Mouse (Mus musculus): Measurements from ENCODE around the gene Tex11. TPM values are rescaled to one million over a fixed set of nuclear protein-coding genes. Genes with fewer than 3 reads are reported as not detected.

The Tex11 gene
- polyA plus RNA-seq, 1 experiment = not detected

DNA sequence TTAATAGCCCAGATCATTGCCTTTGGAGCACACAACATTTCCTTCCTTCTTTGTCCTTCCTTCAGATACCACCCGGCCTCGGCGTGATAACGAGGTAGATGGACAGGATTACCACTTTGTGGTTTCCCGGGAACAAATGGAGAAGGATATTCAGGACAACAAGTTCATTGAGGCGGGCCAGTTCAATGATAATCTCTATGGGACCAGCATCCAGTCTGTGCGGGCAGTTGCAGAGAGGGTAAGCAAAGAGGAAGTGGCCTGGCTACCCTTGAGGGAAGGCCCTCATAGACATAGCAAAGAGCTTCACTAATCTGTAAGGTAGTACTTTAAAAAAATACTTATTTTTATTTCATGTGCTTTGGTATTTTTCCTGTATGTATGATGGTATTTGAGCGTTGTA, 245.3 kb downstream of the Tex11 start:
- TF ChIP-seq POLR2A (IDR thresholded peaks at IDR 0.05; ENCODE audit: borderline replicate concordance, extremely low read depth, insufficient read depth, insufficient read length, poor library complexity, severe bottlenecking) = no peak
- TF ChIP-seq CTCF (IDR thresholded peaks at IDR 0.05; ENCODE audit: borderline replicate concordance, extremely low read depth, insufficient read depth, insufficient read length) = no peak
- no peak for DNase-seq (ENCODE audit: low read depth)

DNA sequence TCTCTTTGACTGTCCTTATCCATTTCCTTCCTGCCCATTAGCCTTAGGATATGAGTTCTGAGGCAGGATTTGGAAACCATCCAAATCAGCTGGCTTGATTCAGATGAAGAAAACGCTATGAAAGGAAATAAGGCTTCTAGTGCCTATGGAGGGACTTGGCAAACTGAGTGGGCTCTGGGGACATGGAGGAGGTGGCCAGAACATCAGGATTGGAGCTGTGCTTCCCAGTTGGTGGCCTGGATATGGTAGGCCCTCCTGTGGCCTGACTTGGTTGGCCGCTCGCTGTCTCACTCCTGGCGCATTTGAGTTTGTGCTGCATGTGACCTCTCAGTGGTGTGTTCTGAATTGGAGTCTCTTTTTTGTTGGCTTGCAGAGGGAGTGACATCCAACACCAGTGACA, 248.3 kb downstream of the Tex11 start:
- peak; percentile 25 for DNase-seq (ENCODE audit: low read depth)
- no peak for TF ChIP-seq POLR2A (IDR thresholded peaks at IDR 0.05; ENCODE audit: borderline replicate concordance, extremely low read depth, insufficient read depth, insufficient read length, poor library complexity, severe bottlenecking)
- no peak for TF ChIP-seq CTCF (IDR thresholded peaks at IDR 0.05; ENCODE audit: borderline replicate concordance, extremely low read depth, insufficient read depth, insufficient read length)

DNA sequence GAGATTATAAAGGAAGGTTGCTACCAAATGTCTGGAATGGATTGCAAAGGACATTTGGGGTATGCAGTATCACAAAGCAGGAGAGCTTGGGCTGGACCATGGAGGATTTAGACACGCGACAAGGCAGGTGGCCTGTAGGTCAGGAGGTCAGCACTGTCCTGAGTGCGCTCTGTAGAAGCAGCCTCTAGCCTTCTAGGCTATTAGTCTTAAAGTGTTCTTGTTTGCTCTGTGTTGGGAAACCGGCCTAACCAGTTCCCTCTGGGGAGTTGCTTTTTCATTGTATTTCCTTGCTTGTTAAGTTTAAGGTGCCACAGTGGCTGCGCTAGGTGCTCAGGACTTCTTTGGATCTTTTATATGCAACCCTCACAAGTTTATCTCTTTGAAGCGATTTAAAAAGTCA, 257.4 kb downstream of the Tex11 start:
- TF ChIP-seq POLR2A (IDR thresholded peaks at IDR 0.05; ENCODE audit: borderline replicate concordance, extremely low read depth, insufficient read depth, insufficient read length, poor library complexity, severe bottlenecking) = no peak
- no peak for TF ChIP-seq CTCF (IDR thresholded peaks at IDR 0.05; ENCODE audit: borderline replicate concordance, extremely low read depth, insufficient read depth, insufficient read length)

DNA sequence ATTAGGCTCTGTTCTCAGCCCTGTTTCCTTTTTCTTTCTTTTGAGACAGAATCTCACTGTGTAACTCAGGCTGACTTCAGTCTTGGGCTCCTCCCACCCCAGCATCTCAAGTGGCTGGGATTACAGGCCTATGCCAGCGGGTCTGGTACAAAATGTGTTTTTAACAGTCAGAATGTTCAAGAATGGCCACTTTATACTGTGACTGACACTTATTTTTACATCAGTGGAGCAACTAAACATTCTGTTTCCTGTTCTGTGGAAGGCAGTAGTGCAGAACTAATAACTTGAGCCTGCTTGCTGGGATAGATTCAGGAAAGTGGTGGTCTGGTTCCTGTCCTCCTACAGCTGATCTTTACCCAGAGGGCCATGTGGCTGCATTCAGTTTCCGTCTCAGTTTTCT, 258.8 kb downstream of the Tex11 start:
- peak; percentile 39 for DNase-seq (ENCODE audit: low read depth)
- TF ChIP-seq POLR2A (IDR thresholded peaks at IDR 0.05; ENCODE audit: borderline replicate concordance, extremely low read depth, insufficient read depth, insufficient read length, poor library complexity, severe bottlenecking) = no peak
- no peak for TF ChIP-seq CTCF (IDR thresholded peaks at IDR 0.05; ENCODE audit: borderline replicate concordance, extremely low read depth, insufficient read depth, insufficient read length)

More for the DNA sequence above, 257.4 kb downstream of the Tex11 start:
- DNase-seq (ENCODE audit: low read depth) = no peak

DNA sequence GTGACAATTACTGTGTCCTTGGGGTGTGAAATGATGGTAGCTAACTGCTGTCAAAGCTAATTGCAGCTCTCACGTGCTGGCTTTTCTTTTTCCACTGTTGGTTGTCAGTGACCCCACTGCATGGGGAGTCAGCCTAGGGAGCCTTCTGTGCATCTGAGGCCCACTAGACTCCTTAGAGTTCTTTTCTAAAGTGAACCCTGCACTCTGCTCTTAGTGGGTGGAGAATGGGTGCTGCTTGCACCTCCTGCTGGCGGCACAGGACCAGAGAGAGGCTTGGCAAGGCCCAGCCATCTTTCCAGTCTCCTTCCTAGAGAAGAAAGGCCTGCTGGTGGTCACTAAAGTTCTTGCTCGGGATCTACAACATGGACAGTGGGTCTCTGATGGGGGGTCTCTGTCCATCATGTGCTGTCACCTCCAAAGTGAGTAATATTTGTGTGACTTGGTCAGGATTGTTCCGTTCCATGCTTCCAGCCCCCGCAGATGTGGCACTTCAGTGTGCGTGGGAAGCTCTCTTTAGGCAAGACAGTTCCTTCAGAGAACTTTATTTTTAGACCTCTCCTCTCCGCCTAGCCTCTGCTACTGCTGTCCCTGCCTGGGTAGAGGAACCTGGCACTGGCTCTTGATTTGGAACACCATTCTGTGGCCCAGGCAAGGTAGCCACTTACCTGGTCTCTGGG, 261.5 kb downstream of the Tex11 start:
- no peak for TF ChIP-seq CTCF (IDR thresholded peaks at IDR 0.05; ENCODE audit: borderline replicate concordance, extremely low read depth, insufficient read depth, insufficient read length)
- no peak for TF ChIP-seq POLR2A (IDR thresholded peaks at IDR 0.05; ENCODE audit: borderline replicate concordance, extremely low read depth, insufficient read depth, insufficient read length, poor library complexity, severe bottlenecking)
- peak; percentile 39 for DNase-seq (ENCODE audit: low read depth)

DNA sequence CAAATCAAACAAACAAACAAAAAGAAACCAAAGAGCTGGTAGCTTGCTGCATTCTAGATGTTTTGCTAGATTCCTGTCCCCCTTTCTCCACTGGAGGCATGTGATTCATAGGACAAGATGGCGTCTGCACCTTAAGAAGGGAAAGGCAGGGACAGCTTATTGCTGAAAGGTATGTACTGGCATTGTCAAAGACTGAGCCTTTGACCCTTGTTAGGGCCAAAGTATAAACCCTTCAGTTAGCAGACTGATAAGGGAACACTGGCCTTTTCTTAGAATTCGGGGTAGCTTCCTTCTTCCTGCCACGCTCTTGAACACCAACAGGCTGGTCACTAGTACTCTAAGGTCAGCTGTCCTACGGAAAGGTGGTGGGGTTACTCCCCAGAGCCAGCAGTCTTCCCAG, 262.1 kb downstream of the Tex11 start:
- TF ChIP-seq CTCF (IDR thresholded peaks at IDR 0.05; ENCODE audit: borderline replicate concordance, extremely low read depth, insufficient read depth, insufficient read length) (no peak), POLR2A (IDR thresholded peaks at IDR 0.05; ENCODE audit: borderline replicate concordance, extremely low read depth, insufficient read depth, insufficient read length, poor library complexity, severe bottlenecking) (no peak)

DNA sequence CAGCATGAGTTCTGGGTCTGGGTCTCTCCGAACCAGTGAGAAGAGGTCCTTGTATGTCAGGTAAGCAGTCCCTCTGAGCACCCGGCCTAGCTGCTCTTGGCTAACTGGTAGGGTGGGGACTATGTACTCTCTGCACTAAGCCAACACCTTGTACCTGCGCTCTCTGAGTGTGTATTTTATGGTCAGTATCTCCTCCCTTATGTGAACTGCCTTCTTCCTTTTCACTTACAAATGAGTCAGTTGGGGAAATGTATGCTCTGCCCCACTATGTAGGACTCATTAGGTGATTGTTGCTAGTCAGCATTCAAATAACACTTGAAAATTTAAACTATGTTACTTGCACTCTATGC, 262.8 kb downstream of the Tex11 start:
- TF ChIP-seq CTCF (IDR thresholded peaks at IDR 0.05; ENCODE audit: borderline replicate concordance, extremely low read depth, insufficient read depth, insufficient read length) (no peak), POLR2A (IDR thresholded peaks at IDR 0.05; ENCODE audit: borderline replicate concordance, extremely low read depth, insufficient read depth, insufficient read length, poor library complexity, severe bottlenecking) (no peak)
- no peak for DNase-seq (ENCODE audit: low read depth)

More for the DNA sequence above, 262.1 kb downstream of the Tex11 start:
- no peak for DNase-seq (ENCODE audit: low read depth)

DNA sequence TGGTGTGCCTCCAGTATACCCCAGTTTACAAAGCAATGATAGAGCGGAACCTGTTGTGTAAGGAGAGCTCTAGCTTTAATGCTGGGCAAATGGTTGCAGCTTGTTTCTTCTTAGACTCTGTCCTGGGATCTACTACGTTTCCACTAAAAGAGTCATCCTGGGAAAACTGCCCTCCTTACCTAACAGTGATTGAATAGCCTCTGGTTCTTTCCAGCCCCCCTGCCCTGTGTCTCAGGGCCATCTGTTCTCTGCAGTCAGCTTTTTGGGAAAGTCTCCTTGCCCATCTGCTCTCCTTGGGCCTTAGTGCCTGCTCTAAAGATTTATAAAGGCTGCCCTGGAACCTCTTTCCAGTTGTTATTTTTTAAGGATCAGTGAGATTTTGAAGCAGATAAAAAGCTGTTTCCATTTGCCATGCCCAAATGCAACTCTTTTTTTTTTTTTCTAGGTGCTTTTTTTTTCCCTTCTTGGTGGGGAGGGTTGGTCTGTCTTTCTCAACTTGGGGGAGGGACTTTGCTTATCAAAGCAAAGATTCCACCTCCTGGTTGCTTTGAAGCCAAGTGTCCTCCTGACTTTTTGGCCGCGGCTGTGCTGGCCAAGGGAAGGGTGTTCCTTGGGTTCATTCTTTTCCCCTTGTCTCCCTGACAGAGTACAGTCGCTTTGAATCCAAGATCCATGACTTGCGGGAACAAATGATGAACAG, 263.3 kb downstream of the Tex11 start:
- TF ChIP-seq POLR2A (IDR thresholded peaks at IDR 0.05; ENCODE audit: borderline replicate concordance, extremely low read depth, insufficient read depth, insufficient read length, poor library complexity, severe bottlenecking) = no peak
- no peak for TF ChIP-seq CTCF (IDR thresholded peaks at IDR 0.05; ENCODE audit: borderline replicate concordance, extremely low read depth, insufficient read depth, insufficient read length)
- DNase-seq (ENCODE audit: low read depth) = peak; percentile 41

DNA sequence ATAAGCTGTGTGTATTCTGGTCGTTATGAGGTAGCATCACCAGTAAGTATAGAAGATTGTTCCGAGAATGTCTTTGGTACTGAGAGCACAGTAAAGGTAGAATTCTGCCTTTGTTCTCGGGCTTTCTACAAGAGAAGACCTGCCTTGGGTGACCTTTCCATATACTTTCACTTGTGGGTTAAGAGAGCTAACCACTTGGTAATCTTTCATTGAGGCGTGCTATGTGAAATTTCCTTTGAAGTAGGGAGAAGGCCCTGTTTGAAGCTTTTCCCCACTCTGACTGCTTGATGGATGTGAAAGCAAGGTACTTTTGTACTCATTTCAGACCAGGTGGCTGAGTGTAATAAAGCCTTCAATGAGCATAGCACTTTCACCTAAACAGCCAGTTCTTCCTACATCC, 270.1 kb downstream of the Tex11 start:
- no peak for DNase-seq (ENCODE audit: low read depth)
- TF ChIP-seq POLR2A (IDR thresholded peaks at IDR 0.05; ENCODE audit: borderline replicate concordance, extremely low read depth, insufficient read depth, insufficient read length, poor library complexity, severe bottlenecking) = no peak
- TF ChIP-seq CTCF (IDR thresholded peaks at IDR 0.05; ENCODE audit: borderline replicate concordance, extremely low read depth, insufficient read depth, insufficient read length) = no peak

Other genes with a start within 250 kb of the Tex11 start
- gene Slc7a3, start 26.4 kb upstream of the Tex11 start, polyA plus RNA-seq (2012; rRNA removed) = 3.1 and 4.1 TPM in 2 replicates
- 40.8 and 48.7 TPM in 2 replicates for gene Snx12, start 162.9 kb upstream of the Tex11 start, polyA plus RNA-seq (2012; rRNA removed)
- gene Foxo4, start 194.9 kb upstream of the Tex11 start, polyA plus RNA-seq (2012; rRNA removed) = 12.7 and 14.7 TPM in 2 replicates
- not detected in 2 replicates for gene Gm614, start 204.3 kb upstream of the Tex11 start, polyA plus RNA-seq (2012; rRNA removed)
- 4.1 and 5.9 TPM in 2 replicates for gene Il2rg, start 208.6 kb upstream of the Tex11 start, polyA plus RNA-seq (2012; rRNA removed)
- gene Gm20489, start 209.4 kb upstream of the Tex11 start, polyA plus RNA-seq (2012; rRNA removed) = not detected in 2 replicates
- gene Med12, start 214.4 kb upstream of the Tex11 start, polyA plus RNA-seq (2012; rRNA removed) = 63.6 and 77.3 TPM in 2 replicates
- 35.0 and 54.4 TPM in 2 replicates for gene Nlgn3, start 239.5 kb upstream of the Tex11 start, polyA plus RNA-seq (2012; rRNA removed)

Measured in brain, embryonic 14.5 days (tissue).